Mouse (Mus musculus) ES-E14 (cell line): Measurements from ENCODE around the gene Plekhg1. TPM values are rescaled to one million over a fixed set of nuclear protein-coding genes. Genes with fewer than 3 reads are reported as not detected.

Experiments used
- DNase-seq: peaks from one replicate; pipeline ENCODE4 v3.0.0-alpha.2; 2013; ENCODE audit warnings: low read depth, low spot score
- H3K27ac ChIP-seq: 2 replicates; pipeline ENCODE4 v1.5.1; 2012; ENCODE audit warnings: low read depth, mild to moderate bottlenecking, low read length, moderate library complexity, mixed read lengths; ENCODE audit not compliant: poor library complexity, insufficient read depth, severe bottlenecking
- H3K36me3 ChIP-seq: 2 replicates; pipeline ENCODE4 v1.6.1; 2012; ENCODE audit warnings: mild to moderate bottlenecking, low read length, moderate library complexity, mixed read lengths; ENCODE audit not compliant: control insufficient read depth, poor library complexity, insufficient read depth, severe bottlenecking
- H3K4me1 ChIP-seq, 2 experiments: fragments of 150-350 bp in 1 of 2; sonication (generic) in 1 of 2; 2 replicates each; pipeline ENCODE4 v1.6.1; 2012; ENCODE audit warnings: low read length in 2 of 2, mild to moderate bottlenecking in 1 of 2, mixed read lengths in 1 of 2; ENCODE audit not compliant: control insufficient read depth in 2 of 2, insufficient read depth in 2 of 2, poor library complexity in 1 of 2
- H3K4me3 ChIP-seq, 2 experiments: fragments of 150-350 bp in 1 of 2; sonication (generic) in 1 of 2; 2 replicates each; pipeline ENCODE4 v1.5.1; 2012; ENCODE audit warnings: low read length in 2 of 2, low read depth in 1 of 2, mild to moderate bottlenecking in 1 of 2, mixed read lengths in 1 of 2; ENCODE audit not compliant: insufficient read depth in 1 of 2, poor library complexity in 1 of 2, severe bottlenecking in 1 of 2
- H3K9ac ChIP-seq: 2 replicates; pipeline ENCODE4 v1.6.1; 2012; ENCODE audit warnings: low read depth, mild to moderate bottlenecking, low read length, mixed read lengths; ENCODE audit not compliant: poor library complexity, insufficient read depth, severe bottlenecking
- H3K9me3 ChIP-seq: fragments of 150-350 bp; sonication (generic); 2 replicates; pipeline ENCODE4 v1.6.1; 2012; ENCODE audit warnings: low read depth, mild to moderate bottlenecking, low read length; ENCODE audit not compliant: control insufficient read depth, insufficient read depth
- CHD2 ChIP-seq: IDR thresholded peaks from 2 replicates; pipeline ENCODE4 v1.6.1; 2014; ENCODE audit warnings: mild to moderate bottlenecking, low read depth, low read length, inconsistent platforms
- HCFC1 ChIP-seq: IDR thresholded peaks from 2 replicates; pipeline ENCODE4 v1.6.1; 2012; ENCODE audit warnings: low read length, inconsistent platforms, borderline replicate concordance; ENCODE audit not compliant: insufficient read depth
- MAFK ChIP-seq: IDR thresholded peaks from 2 replicates; pipeline ENCODE4 v1.6.1; 2014; ENCODE audit warnings: mild to moderate bottlenecking, low read depth, low read length, inconsistent platforms; ENCODE audit not compliant: insufficient read depth
- ZC3H11A ChIP-seq: IDR thresholded peaks from 2 replicates; pipeline ENCODE4 v1.6.1; 2012; ENCODE audit warnings: low read depth, mild to moderate bottlenecking, inconsistent platforms, low read length, borderline replicate concordance
- ZNF384 ChIP-seq: IDR thresholded peaks from 2 replicates; pipeline ENCODE4 v1.6.1; 2012; ENCODE audit warnings: low read depth, low read length, inconsistent platforms
- in situ Hi-C, 2 experiments: fragments of 600-800 bp; cut with MboI; formaldehyde crosslinking; loops; one replicate each; pipeline ENCODE4 v1.15.1; 2025; ENCODE audit warnings: low sequenced_read_pairs in 2 of 2, inconsistent platforms in 1 of 2; ENCODE audit not compliant: unreplicated experiment in 2 of 2
- total RNA-seq: library from RNA; depleted of rRNA; stranded (reverse); fragments of 300-350 nt; gene quantifications from 2 replicates; pipeline ENCODE4 v1.2.3, GENCODE M21; 2012

Plekhg1 gene
- total RNA-seq, 1 experiment = 8.8 TPM

DNA sequence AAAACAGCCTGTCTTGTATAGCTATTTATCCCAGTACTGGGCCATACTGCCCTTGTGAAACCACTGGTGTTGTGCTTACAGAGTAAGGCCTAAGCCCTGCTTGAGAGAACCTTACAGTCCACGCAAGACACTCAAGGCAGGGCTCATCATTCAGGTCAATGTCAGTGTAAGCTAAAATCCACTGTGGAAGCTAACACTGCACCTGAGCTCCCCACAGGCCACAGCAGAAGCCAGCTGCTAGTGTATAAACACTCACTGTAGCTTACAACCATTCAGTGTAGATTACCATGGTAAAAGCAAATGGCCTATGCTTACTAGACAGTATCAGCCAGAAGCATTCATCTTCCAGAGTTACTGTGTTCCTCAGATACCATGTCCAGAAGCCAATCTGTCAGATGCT is 90.5 kb downstream of the Plekhg1 start:
- H3K27ac ChIP-seq = no peak overlapping the region
- no peak overlapping the region for H3K4me3 ChIP-seq
- DNase-seq = no peak
- in situ Hi-C loops = no loop called here
- H3K9ac ChIP-seq = no peak overlapping the region
- TF ChIP-seq ZC3H11A = no peak
- no peak for TF ChIP-seq MAFK
- no peak for TF ChIP-seq CHD2
- no peak for TF ChIP-seq ZNF384
- TF ChIP-seq HCFC1 = no peak
- H3K4me1 ChIP-seq = no peaks in the 10 kb centered on the region
- no peaks in the 10 kb centered on the region for H3K36me3 ChIP-seq
- H3K9me3 ChIP-seq = no peaks in the 10 kb centered on the region

GRCm38 (mm10) chr10:3831597-3832351 is 91.6 kb downstream of the Plekhg1 start:
- no peak overlapping the region for H3K9ac ChIP-seq
- TF ChIP-seq HCFC1 = no peak
- H3K36me3 ChIP-seq = no peaks in the 10 kb centered on the region
- in situ Hi-C loops = no loop called here
- no peak overlapping the region for H3K27ac ChIP-seq
- no peak overlapping the region for H3K4me3 ChIP-seq
- no peak for DNase-seq
- H3K9me3 ChIP-seq = no peaks in the 10 kb centered on the region
- H3K4me1 ChIP-seq = no peaks in the 10 kb centered on the region

- Histone ChIP-seq H3K36me3 (no peaks in the 10 kb centered on the region), H3K9ac (no peak overlapping the region), H3K9me3 (no peaks in the 10 kb centered on the region), H3K27ac (no peak overlapping the region), H3K4me3 (no peak overlapping the region), H3K4me1 (no peaks in the 10 kb centered on the region)
- in situ Hi-C loops = no loop called here
- no peak for DNase-seq
- TF ChIP-seq ZNF384 (no peak), CHD2 (no peak), HCFC1 (no peak), MAFK (no peak), ZC3H11A (no peak)
These were observed 93.9 kb downstream of the Plekhg1 start for GRCm38 (mm10) chr10:3834060-3834459.

DNA sequence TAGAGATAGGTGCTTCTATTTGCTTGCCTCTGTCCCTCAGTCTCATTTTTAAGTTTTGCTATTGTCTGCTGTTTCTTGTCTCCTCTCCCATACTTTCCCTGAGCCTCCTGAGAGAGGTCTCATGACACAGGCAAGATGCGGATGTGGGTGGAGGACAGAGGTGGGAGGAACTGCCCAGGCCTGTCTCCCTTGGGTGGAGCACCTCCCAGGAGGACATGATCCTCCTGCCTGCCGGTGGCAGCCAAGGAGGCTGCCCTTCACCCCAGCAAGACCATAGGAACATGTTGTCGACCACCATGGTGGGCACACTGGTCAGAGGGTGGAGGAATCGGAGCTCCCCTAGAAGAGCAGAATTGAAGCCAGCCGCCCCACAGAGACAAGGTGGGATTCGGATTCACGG is 94.5 kb downstream of the Plekhg1 start:
- peak overlapping the region in 1 of 2 experiments; percentile 19; a peak in 1 of 4 replicates for H3K4me3 ChIP-seq
- H3K36me3 ChIP-seq = no peaks in the 10 kb centered on the region
- in situ Hi-C loops = no loop called here
- H3K27ac ChIP-seq = no peak overlapping the region
- no peak for TF ChIP-seq CHD2
- no peak for TF ChIP-seq ZNF384
- TF ChIP-seq ZC3H11A = no peak
- H3K9ac ChIP-seq = no peak overlapping the region
- H3K4me1 ChIP-seq = no peaks in the 10 kb centered on the region
- H3K9me3 ChIP-seq = no peaks in the 10 kb centered on the region
- DNase-seq = no peak

GRCm38 (mm10) chr10:3835616-3836015 is 95.5 kb downstream of the Plekhg1 start:
- DNase-seq = no peak
- Histone ChIP-seq H3K4me1 (no peaks in the 10 kb centered on the region), H3K27ac (no peak overlapping the region), H3K36me3 (no peaks in the 10 kb centered on the region), H3K9me3 (no peaks in the 10 kb centered on the region), H3K4me3 (peak overlapping the region in 1 of 2 experiments; percentile 18; a peak in 1 of 4 replicates), H3K9ac (no peak overlapping the region)
- in situ Hi-C loops = no loop called here
- no peak for TF ChIP-seq HCFC1
- no peak for TF ChIP-seq MAFK
- no peak for TF ChIP-seq ZC3H11A
- no peak for TF ChIP-seq CHD2
- TF ChIP-seq ZNF384 = no peak
